Mouse (Mus musculus) cerebellum, adult 2 months (tissue): Measurements from ENCODE around the gene Myo16. TPM values are rescaled to one million over a fixed set of nuclear protein-coding genes. Genes with fewer than 3 reads are reported as not detected.

Experiments used
- DNase-seq, 2 experiments: peaks; one replicate each; pipeline ENCODE4 v3.0.0; 2021
- H3K27ac ChIP-seq: fragments of 200-500 bp; 2 replicates; pipeline ENCODE4 v1.5.1; 2012; ENCODE audit warnings: low read length, control low read depth, inconsistent platforms; ENCODE audit not compliant: insufficient read depth
- H3K27me3 ChIP-seq: fragments of 200-500 bp; 2 replicates; pipeline ENCODE4 v1.6.1; 2012; ENCODE audit warnings: inconsistent platforms, mild to moderate bottlenecking, low read length, moderate library complexity; ENCODE audit not compliant: control insufficient read depth, insufficient read depth
- H3K4me1 ChIP-seq: fragments of 200-500 bp; 2 replicates; pipeline ENCODE4 v1.6.1; 2011; ENCODE audit warnings: low read length; ENCODE audit not compliant: control insufficient read depth, insufficient read depth
- H3K4me3 ChIP-seq: fragments of 200-500 bp; replicated peaks from 2 replicates; pipeline ENCODE3; 2011; ENCODE audit warnings: mild to moderate bottlenecking, low read depth, low read length, control low read depth; ENCODE audit not compliant: insufficient read depth
- CTCF ChIP-seq: fragments of 200-500 bp; IDR thresholded peaks from 2 replicates; pipeline ENCODE4 v1.5.1; 2011; ENCODE audit warnings: low read depth, mild to moderate bottlenecking, control low read depth, low read length, moderate library complexity, borderline replicate concordance; ENCODE audit not compliant: insufficient read depth
- POLR2A ChIP-seq: fragments of 200-500 bp; IDR thresholded peaks from 2 replicates; pipeline ENCODE4 v1.6.1; 2011; ENCODE audit warnings: low read length, control low read depth, borderline replicate concordance; ENCODE audit not compliant: insufficient read depth
- WGBS: fragments of 180-500 bp; shearing (Covaris S2); methylation state at CpG from one replicate; pipeline ENCODE4 v1.1.7; 2018; 5-methylcytosine and 5-hydroxymethylcytosine counted together
- polyA plus RNA-seq: library from polyadenylated mRNA; depleted of rRNA; stranded (reverse); fragments of >200 nt; gene quantifications from 2 replicates; pipeline ENCODE4 v1.2.3, GENCODE M21; 2012; rRNA removed

Myo16 gene
- polyA plus RNA-seq, 1 experiment, result 10.3 TPM

DNA sequence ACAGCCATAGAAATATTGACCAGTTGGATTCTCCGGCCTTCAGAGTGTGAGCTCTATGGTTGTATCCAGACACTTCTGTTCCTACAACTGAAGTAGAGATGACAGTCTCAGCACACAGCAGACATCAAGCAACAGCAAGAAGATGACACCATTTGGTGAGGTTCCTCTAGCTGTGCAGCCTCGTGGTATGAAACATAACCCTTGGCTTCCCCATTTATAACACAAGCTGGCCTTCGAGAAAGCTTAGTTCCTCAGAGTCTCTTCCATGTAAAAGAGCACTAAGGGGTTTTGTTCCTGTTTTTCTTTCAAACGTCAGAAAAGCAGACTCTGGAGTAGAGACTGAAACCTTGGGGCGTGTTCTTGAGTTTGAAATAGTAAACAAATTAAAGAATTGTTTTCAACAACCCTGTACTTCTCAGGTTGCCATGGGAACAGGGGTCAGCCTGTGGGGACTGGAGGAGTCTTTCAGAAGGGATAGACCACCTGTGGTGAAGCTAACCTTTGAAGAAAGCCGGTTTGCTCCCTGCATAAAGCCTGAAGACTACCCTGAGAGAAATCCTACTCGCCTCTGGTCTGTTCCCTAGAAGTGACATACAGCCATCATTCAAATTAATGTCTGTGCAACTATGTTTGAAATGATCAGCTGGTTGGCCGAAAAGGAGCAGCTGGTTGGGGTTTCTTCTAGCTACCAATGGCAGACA is 510.2 kb downstream of the Myo16 start:
- WGBS, result 41% methylated on average over 8 of the region's 8 CpGs
- H3K27ac ChIP-seq, result no peak overlapping the region
- no peak overlapping the region for H3K4me3 ChIP-seq
- no peaks in the 10 kb centered on the region for H3K27me3 ChIP-seq
- no peaks in the 10 kb centered on the region for H3K4me1 ChIP-seq
- TF ChIP-seq CTCF (no peak), POLR2A (no peak)
- no peak for DNase-seq

DNA sequence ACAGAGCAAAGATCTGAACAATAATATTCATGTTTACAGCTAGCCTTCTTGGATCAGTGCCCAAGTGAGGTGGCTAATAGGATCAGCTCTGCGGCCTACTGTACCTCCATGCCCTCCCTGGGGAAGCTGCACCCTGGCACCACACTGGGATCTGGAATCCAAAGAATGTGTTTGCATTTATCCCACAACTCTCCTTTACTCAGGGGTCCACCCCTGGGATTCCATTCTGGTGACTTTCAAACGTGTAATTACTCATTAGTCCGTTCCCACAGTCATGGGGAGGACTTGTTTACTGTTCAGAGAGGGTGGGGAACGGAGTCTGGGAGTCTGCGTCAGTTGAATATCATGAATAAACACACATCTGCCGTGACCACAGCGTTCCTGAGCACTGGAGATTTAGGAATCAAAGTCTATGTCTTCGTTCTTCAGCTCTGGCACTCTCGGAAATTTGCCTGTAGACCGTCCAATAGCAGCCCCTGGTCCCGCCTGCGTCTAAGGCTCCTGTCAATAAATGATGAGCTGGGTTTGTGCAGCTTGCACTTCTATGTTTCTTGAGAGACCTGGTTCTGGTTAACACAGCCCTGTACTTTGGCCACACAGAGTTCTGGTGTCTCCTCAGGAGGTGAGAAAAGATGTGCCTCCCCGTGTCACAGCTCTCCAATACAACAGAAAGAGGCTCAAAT is 511.3 kb downstream of the Myo16 start:
- Histone ChIP-seq H3K27ac (no peak overlapping the region), H3K4me1 (no peaks in the 10 kb centered on the region), H3K27me3 (no peaks in the 10 kb centered on the region), H3K4me3 (no peak overlapping the region)
- TF ChIP-seq POLR2A (no peak), CTCF (no peak)
- no peak for DNase-seq
- 59% methylated on average over 13 of the region's 13 CpGs for WGBS

DNA sequence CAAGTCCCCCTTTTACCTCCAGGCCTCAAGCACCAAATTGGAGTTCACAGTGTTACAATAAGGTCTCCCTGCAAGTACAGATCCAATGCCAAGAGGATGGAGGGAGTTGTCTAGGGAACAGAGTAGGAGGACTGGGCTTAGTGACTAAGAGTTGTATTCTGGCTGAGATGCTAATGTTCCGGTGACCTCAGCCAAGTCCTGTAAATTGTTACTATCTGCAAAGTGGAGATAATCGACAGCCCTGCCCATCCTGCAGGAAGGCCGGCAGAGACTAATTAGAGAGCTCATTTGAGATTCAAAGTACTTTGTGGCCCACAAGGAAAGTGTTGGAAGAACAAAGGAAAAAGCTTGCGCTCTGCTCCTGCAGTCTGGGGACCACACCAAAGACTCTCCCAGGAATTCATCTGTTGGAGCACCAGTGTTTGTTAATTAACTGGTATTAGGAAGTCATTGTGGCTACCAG is 512.1 kb downstream of the Myo16 start:
- no peaks in the 10 kb centered on the region for H3K27me3 ChIP-seq
- H3K4me3 ChIP-seq, result no peak overlapping the region
- no peak for DNase-seq
- no peaks in the 10 kb centered on the region for H3K4me1 ChIP-seq
- 27% methylated on average over 4 of the region's 4 CpGs for WGBS
- no peak overlapping the region for H3K27ac ChIP-seq
- TF ChIP-seq POLR2A (no peak), CTCF (no peak)

GRCm38 (mm10) chr8:10671862-10672548 is 518.3 kb downstream of the Myo16 start:
- Histone ChIP-seq H3K4me1 (no peaks in the 10 kb centered on the region), H3K27me3 (no peaks in the 10 kb centered on the region), H3K27ac (no peak overlapping the region), H3K4me3 (no peak overlapping the region)
- no peak for TF ChIP-seq POLR2A
- no peak for TF ChIP-seq CTCF
- peak in 1 of 2 experiments; percentile 6 for DNase-seq
- 76% methylated on average over 2 of the region's 2 CpGs for WGBS

GRCm38 (mm10) chr8:10677840-10678410 is 524.2 kb downstream of the Myo16 start:
- 86% methylated on average over 9 of the region's 9 CpGs for WGBS
- H3K27me3 ChIP-seq, result no peaks in the 10 kb centered on the region
- H3K4me1 ChIP-seq, result no peaks in the 10 kb centered on the region
- no peak for DNase-seq
- no peak overlapping the region for H3K27ac ChIP-seq
- H3K4me3 ChIP-seq, result no peak overlapping the region
- no peak for TF ChIP-seq CTCF
- TF ChIP-seq POLR2A, result no peak

- Histone ChIP-seq H3K27me3 (no peaks in the 10 kb centered on the region), H3K27ac (no peak overlapping the region), H3K4me1 (no peaks in the 10 kb centered on the region), H3K4me3 (no peak overlapping the region)
- no peak for DNase-seq
- 78% methylated on average over 7 of the region's 7 CpGs for WGBS
- no peak for TF ChIP-seq POLR2A
- TF ChIP-seq CTCF, result no peak
These were observed 528.2 kb downstream of the Myo16 start for GRCm38 (mm10) chr8:10681926-10682325.

DNA sequence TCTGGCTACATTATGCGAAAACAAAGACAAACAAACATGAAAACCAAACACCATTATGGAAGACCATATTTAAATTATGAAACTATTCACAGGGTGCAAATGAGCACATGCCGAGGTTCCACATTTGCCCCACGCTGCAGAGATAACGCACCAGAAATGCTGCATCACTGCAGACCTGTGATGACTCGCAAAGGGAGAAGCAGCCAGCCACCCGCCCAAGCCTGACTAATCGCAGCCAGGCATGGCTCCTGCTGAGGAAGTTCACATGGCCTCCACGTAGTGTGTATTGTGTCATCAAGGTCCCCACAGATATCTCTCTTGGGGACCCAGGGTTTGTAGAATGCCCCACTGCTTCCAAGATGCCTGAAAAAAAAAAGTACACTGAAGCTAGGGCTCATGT is 529.4 kb downstream of the Myo16 start:
- TF ChIP-seq CTCF, result no peak
- no peak for TF ChIP-seq POLR2A
- WGBS, result 74% methylated on average over 8 of the region's 8 CpGs

More for the DNA sequence above, 529.4 kb downstream of the Myo16 start:
- no peak for DNase-seq
- Histone ChIP-seq H3K27ac (no peak overlapping the region), H3K4me3 (no peak overlapping the region), H3K27me3 (no peaks in the 10 kb centered on the region), H3K4me1 (no peaks in the 10 kb centered on the region)

Other genes with a start within 250 kb of the Myo16 start
- gene Lig4, start 176.2 kb upstream of the Myo16 start, polyA plus RNA-seq, result 5.3 and 5.6 TPM in 2 replicates
- 14.2 and 14.5 TPM in 2 replicates for gene Abhd13, start 176.2 kb upstream of the Myo16 start, polyA plus RNA-seq
- gene Tnfsf13b, start 147.4 kb upstream of the Myo16 start, polyA plus RNA-seq, result 3.0 and 4.4 TPM in 2 replicates